Mouse (Mus musculus): ENCODE results near the gene Izumo1r. TPM values are rescaled to one million over a fixed set of nuclear protein-coding genes. Genes with fewer than 3 reads are reported as not detected.

Gene Izumo1r
- polyA plus RNA-seq, 1 experiment: not detected

GRCm38 (mm10) chr9:14912037-14912436, 8.3 kb upstream of the Izumo1r start:
- Histone ChIP-seq H3K36me3 (ENCODE audit: control insufficient read depth, insufficient read depth) (no peaks in the 10 kb centered on the region), H3K27me3 (ENCODE audit: control insufficient read depth, insufficient read depth, insufficient read length) (peaks cover 10% of the 10 kb centered on the region), H3K4me3 (no peak overlapping the region), H3K79me2 (ENCODE audit: control insufficient read depth, insufficient read depth) (no peaks in the 10 kb centered on the region), H3ac (ENCODE audit: control insufficient read depth, insufficient read length) (no peak overlapping the region), H3K4me2 (ENCODE audit: low read depth) (no peak overlapping the region)
- TF ChIP-seq MYOD1 (IDR thresholded peaks at IDR 0.05; ENCODE audit: control insufficient read depth in 1 of 3, insufficient read length in 2 of 3, low read depth in 2 of 3) (no peak), USF1 (IDR thresholded peaks at IDR 0.05; ENCODE audit: low read depth) (no peak), TCF12 (IDR thresholded peaks at IDR 0.05; ENCODE audit: insufficient read depth, poor library complexity, severe bottlenecking) (no peak), TCF3 (IDR thresholded peaks at IDR 0.05; ENCODE audit: insufficient read length, low read depth) (no peak), CEBPB (IDR thresholded peaks at IDR 0.05; ENCODE audit: insufficient read depth, poor library complexity, severe bottlenecking) (no peak), MAX (IDR thresholded peaks at IDR 0.05; ENCODE audit: low read depth) (no peak)

GRCm38 (mm10) chr9:14909981-14910380, 6.2 kb upstream of the Izumo1r start:
- Histone ChIP-seq H3K4me2 (ENCODE audit: low read depth) (no peak overlapping the region), H3K79me2 (ENCODE audit: control insufficient read depth, insufficient read depth) (no peaks in the 10 kb centered on the region), H3K4me3 (no peak overlapping the region), H3K27me3 (ENCODE audit: control insufficient read depth, insufficient read depth, insufficient read length) (peaks cover 10% of the 10 kb centered on the region), H3K36me3 (ENCODE audit: control insufficient read depth, insufficient read depth) (no peaks in the 10 kb centered on the region), H3ac (ENCODE audit: control insufficient read depth, insufficient read length) (no peak overlapping the region)
- TF ChIP-seq TCF3 (IDR thresholded peaks at IDR 0.05; ENCODE audit: insufficient read length, low read depth): no peak
- TF ChIP-seq CEBPB (IDR thresholded peaks at IDR 0.05; ENCODE audit: insufficient read depth, poor library complexity, severe bottlenecking): no peak
- no peak for TF ChIP-seq REST (IDR thresholded peaks at IDR 0.05; ENCODE audit: insufficient read depth, insufficient read length)
- TF ChIP-seq MAX (IDR thresholded peaks at IDR 0.05; ENCODE audit: low read depth): no peak
- no peak for TF ChIP-seq MYOG (IDR thresholded peaks at IDR 0.05; ENCODE audit: control insufficient read depth in 1 of 3, insufficient read depth in 1 of 3, insufficient read length in 2 of 3, low read depth in 2 of 3)
- no peak for TF ChIP-seq E2F4 (IDR thresholded peaks at IDR 0.05; ENCODE audit: insufficient read depth)
- TF ChIP-seq POLR2A (IDR thresholded peaks at IDR 0.05; ENCODE audit: insufficient read length, low read depth): no peak

GRCm38 (mm10) chr9:14907816-14908415, 4.2 kb upstream of the Izumo1r start:
- TF ChIP-seq SRF (IDR thresholded peaks at IDR 0.05; ENCODE audit: control insufficient read depth, insufficient read length, low read depth) (no peak), USF1 (IDR thresholded peaks at IDR 0.05; ENCODE audit: low read depth) (no peak), POLR2A (IDR thresholded peaks at IDR 0.05; ENCODE audit: insufficient read length, low read depth) (no peak), MYOD1 (IDR thresholded peaks at IDR 0.05; ENCODE audit: control insufficient read depth in 1 of 3, insufficient read length in 2 of 3, low read depth in 2 of 3) (no peak)
- Histone ChIP-seq H3K4me3 (no peak overlapping the region), H3ac (ENCODE audit: control insufficient read depth, insufficient read length) (no peak overlapping the region), H3K27me3 (ENCODE audit: control insufficient read depth, insufficient read depth, insufficient read length) (peaks cover 23% of the 10 kb centered on the region), H3K36me3 (ENCODE audit: control insufficient read depth, insufficient read depth) (no peaks in the 10 kb centered on the region), H3K79me2 (ENCODE audit: control insufficient read depth, insufficient read depth) (no peaks in the 10 kb centered on the region), H3K4me2 (ENCODE audit: low read depth) (no peak overlapping the region)

GRCm38 (mm10) chr9:14905956-14906355, 2.2 kb upstream of the Izumo1r start:
- Histone ChIP-seq H3ac (ENCODE audit: control insufficient read depth, insufficient read length) (no peak overlapping the region), H3K36me3 (ENCODE audit: control insufficient read depth, insufficient read depth) (no peaks in the 10 kb centered on the region), H3K4me3 (no peak overlapping the region), H3K4me2 (ENCODE audit: low read depth) (no peak overlapping the region), H3K27me3 (ENCODE audit: control insufficient read depth, insufficient read depth, insufficient read length) (peaks cover 25% of the 10 kb centered on the region), H3K79me2 (ENCODE audit: control insufficient read depth, insufficient read depth) (no peaks in the 10 kb centered on the region)
- TF ChIP-seq POLR2AphosphoS2 (IDR thresholded peaks at IDR 0.05; ENCODE audit: insufficient read length, low read depth): no peak
- no peak for TF ChIP-seq MAX (IDR thresholded peaks at IDR 0.05; ENCODE audit: low read depth)
- no peak for TF ChIP-seq CEBPB (IDR thresholded peaks at IDR 0.05; ENCODE audit: insufficient read depth, poor library complexity, severe bottlenecking)
- TF ChIP-seq MYOD1 (IDR thresholded peaks at IDR 0.05; ENCODE audit: control insufficient read depth in 1 of 3, insufficient read length in 2 of 3, low read depth in 2 of 3): no peak
- no peak for TF ChIP-seq MYOG (IDR thresholded peaks at IDR 0.05; ENCODE audit: control insufficient read depth in 1 of 3, insufficient read depth in 1 of 3, insufficient read length in 2 of 3, low read depth in 2 of 3)
- no peak for TF ChIP-seq TCF12 (IDR thresholded peaks at IDR 0.05; ENCODE audit: insufficient read depth, poor library complexity, severe bottlenecking)
- TF ChIP-seq REST (IDR thresholded peaks at IDR 0.05; ENCODE audit: insufficient read depth, insufficient read length): no peak
- no peak for TF ChIP-seq E2F4 (IDR thresholded peaks at IDR 0.05; ENCODE audit: insufficient read depth)
- no peak for TF ChIP-seq SRF (IDR thresholded peaks at IDR 0.05; ENCODE audit: control insufficient read depth, insufficient read length, low read depth)
- no peak for TF ChIP-seq TCF3 (IDR thresholded peaks at IDR 0.05; ENCODE audit: insufficient read length, low read depth)
- TF ChIP-seq POLR2A (IDR thresholded peaks at IDR 0.05; ENCODE audit: insufficient read length, low read depth): no peak
- no peak for TF ChIP-seq USF1 (IDR thresholded peaks at IDR 0.05; ENCODE audit: low read depth)

GRCm38 (mm10) chr9:14904741-14905475, 1.2 kb upstream of the Izumo1r start:
- no peaks in the 10 kb centered on the region for H3K36me3 ChIP-seq (ENCODE audit: control insufficient read depth, insufficient read depth)
- no peak for TF ChIP-seq CEBPB (IDR thresholded peaks at IDR 0.05; ENCODE audit: insufficient read depth, poor library complexity, severe bottlenecking)
- H3ac ChIP-seq (ENCODE audit: control insufficient read depth, insufficient read length): no peak overlapping the region
- no peak overlapping the region for H3K4me2 ChIP-seq (ENCODE audit: low read depth)
- peaks cover 25% of the 10 kb centered on the region for H3K27me3 ChIP-seq (ENCODE audit: control insufficient read depth, insufficient read depth, insufficient read length)
- H3K4me3 ChIP-seq: no peak overlapping the region
- H3K79me2 ChIP-seq (ENCODE audit: control insufficient read depth, insufficient read depth): no peaks in the 10 kb centered on the region

All from myocyte (in vitro differentiated cells).